In the genomic region with DNA sequence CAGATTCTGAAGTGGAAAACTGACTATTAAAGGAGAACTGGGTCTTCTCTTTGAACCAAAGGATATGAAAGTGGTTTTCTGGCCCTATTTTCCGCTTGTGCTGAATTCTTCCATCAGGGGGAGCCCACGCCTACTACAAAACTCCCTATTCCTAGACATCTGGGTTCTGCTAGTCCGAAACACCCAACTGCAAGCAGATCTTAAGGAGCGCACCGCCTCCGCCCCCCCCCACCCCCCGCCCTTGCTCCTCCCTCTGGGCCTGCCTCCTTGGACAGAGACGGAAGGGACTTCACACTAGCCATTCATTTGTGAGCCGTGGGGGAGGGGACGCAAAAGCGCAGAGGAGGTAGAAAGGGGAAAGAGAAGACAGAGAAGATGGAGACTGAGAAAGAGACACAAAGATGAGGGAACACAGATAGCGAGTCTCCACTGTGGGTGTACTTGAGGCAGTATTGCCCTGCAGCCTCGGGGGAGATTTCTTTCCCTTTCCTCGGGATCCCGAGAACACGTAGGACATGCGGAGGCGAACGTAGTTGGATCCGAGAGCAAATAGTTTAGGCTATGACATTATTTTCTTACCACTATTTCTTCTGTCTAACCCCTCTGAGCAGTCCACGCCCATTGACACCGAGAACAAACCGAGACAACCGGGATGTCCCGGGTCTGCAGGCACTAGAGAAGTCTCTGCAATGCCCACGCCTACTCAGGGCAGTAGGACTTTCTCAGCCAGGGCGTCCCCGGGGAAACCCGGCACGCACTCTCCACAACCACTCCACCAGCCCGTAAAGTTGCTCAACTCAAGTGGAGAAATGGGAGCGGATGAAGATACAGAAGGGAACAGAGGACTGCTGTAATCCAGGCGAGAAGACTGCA, we compare ENCODE assay signal across 8 mouse cellular contexts. TPM values are rescaled to one million over a fixed set of nuclear protein-coding genes. Genes with fewer than 3 reads are reported as not detected.
A peak's percentile ranks its signal among the peaks of the same experiment; 100 is the strongest.
DNase-seq lines count a peak whose midpoint lies in the region; ATAC-seq lines count a peak whose summit lies in the region.

No protein-coding gene starts in this region.

- ATAC-seq in intestine, embryonic 14.5 days (replicated peaks; ENCODE audit: low FRiP score, low TSS enrichment, low read depth), result peak; percentile 90
- ATAC-seq in megakaryocyte, adult 5-6 weeks (ENCODE audit: poor library complexity, severe bottlenecking), result peak; percentile 59

- no peaks in the 10 kb centered on the region for H3K9me3 ChIP-seq in intestine, embryonic 14.5 days (ENCODE audit: control insufficient read depth, low read length)

- peaks cover 21% of the 10 kb centered on the region for H3K4me1 ChIP-seq in intestine, embryonic 14.5 days (replicated peaks; ENCODE audit: control insufficient read depth, insufficient read depth, low read length)

- DNase-seq in adrenal gland, adult 18-20 months (ENCODE audit: low spot score in 2 of 2), result peak; percentile 37 to 43
- peak; percentile 92 for DNase-seq in embryo, embryonic 10 days (ENCODE audit: low spot score)
- peak; percentile 53 for DNase-seq in gastrocnemius, postnatal 25 days
- DNase-seq in intestine, embryonic 14.5 days (ENCODE audit: low spot score), result peak; percentile 94
- DNase-seq in left cerebral cortex, adult 9 months (ENCODE audit: low spot score in 2 of 2), result peak; percentile 42 to 83
- DNase-seq in right cerebral cortex, adult 2 months (ENCODE audit: low spot score in 2 of 2), result peak; percentile 74 to 77
- DNase-seq in yolk sac, embryonic 10.5 days (ENCODE audit: low spot score), result peak; percentile 93

- under 1% methylated on average over 33 of the region's 33 CpGs for WGBS in intestine, embryonic 14.5 days

- no peaks in the 10 kb centered on the region for H3K27me3 ChIP-seq in intestine, embryonic 14.5 days (replicated peaks; ENCODE audit: control insufficient read depth, insufficient read depth, low read length)

- H3K27ac ChIP-seq in intestine, embryonic 14.5 days (ENCODE audit: low read depth), result peak overlapping the region; percentile 88

- peak overlapping the region; percentile 69 for H3K9ac ChIP-seq in intestine, embryonic 14.5 days (ENCODE audit: low read length)

- H3K4me2 ChIP-seq in intestine, embryonic 14.5 days (ENCODE audit: low read length), result peak overlapping the region; percentile 85

- H3K4me3 ChIP-seq in intestine, embryonic 14.5 days (ENCODE audit: low read depth, low read length), result peak overlapping the region; percentile 71

- H3K36me3 ChIP-seq in intestine, embryonic 14.5 days (ENCODE audit: control insufficient read depth, insufficient read depth, low read length), result no peaks in the 10 kb centered on the region

RNA-seq across cellular contexts. Expression of a gene that starts 1.8 kb away (rescaled TPM):
- total RNA-seq in adrenal gland, adult 18-20 months (2021), result 1 to 10 TPM; 1.7 to 4.7 TPM
- total RNA-seq in gastrocnemius, postnatal 25 days (2021), result 10 to 100 TPM in 1 of 2 experiments, 1 to 10 TPM in 1; 8.0 to 10.7 TPM
- polyA plus RNA-seq in intestine, embryonic 14.5 days (2014; fragmentation: Nextera tagmentation; extraction: Ambion mirVana), result 40.2 and 42.8 TPM in 2 replicates
- total RNA-seq in megakaryocyte, adult 5-6 weeks (2015), result 41.6 and 48.9 TPM in 2 replicates
- total RNA-seq in megakaryocyte, adult 5-6 weeks (2017), result 24.3 and 34.1 TPM in 2 replicates

Comparison
In these comparisons a context has a peak if more than half of its experiments do, and no peak if none do; other contexts are left out.
1. Peak in every context shown above with its lines: DNase-seq, ATAC-seq, H3K4me3 ChIP-seq and H3K27ac ChIP-seq.
2. DNase-seq: peak in every context shown above with its lines; median percentile 94 in intestine, embryonic 14.5 days; 93 in yolk sac, embryonic 10.5 days; 92 in embryo, embryonic 10 days; 76 in right cerebral cortex, adult 2 months; 62 in left cerebral cortex, adult 9 months; 53 in gastrocnemius, postnatal 25 days; 40 in adrenal gland, adult 18-20 months.